Mouse (Mus musculus) limb, embryonic 14.5 days (tissue): ENCODE measurements around the gene Psph. TPM values are rescaled to one million over a fixed set of nuclear protein-coding genes. Genes with fewer than 3 reads are reported as not detected.

Experiments
- ATAC-seq: fragments of 200-750 bp; cut with Nextera tagmentation; 2 replicates; pipeline ENCODE4 v1.8.0; 2017; ENCODE audit warnings: low read depth, moderate number of reproducible peaks, moderate TSS enrichment; ENCODE audit not compliant: low FRiP score
- DNase-seq: peaks from one replicate; pipeline ENCODE4 v3.0.0-alpha.2; 2015; ENCODE audit warnings: low spot score
- H3K27ac ChIP-seq: fragments of 300-500 bp; sonication (generic); replicated peaks from 2 replicates; pipeline ENCODE4 v1.5.1; 2014; ENCODE audit warnings: low read depth, mild to moderate bottlenecking, low read length, moderate library complexity, mixed read lengths
- H3K27me3 ChIP-seq: fragments of 300-500 bp; sonication (generic); 2 replicates; pipeline ENCODE4 v1.6.1; 2014; ENCODE audit warnings: low read length, mixed read lengths; ENCODE audit not compliant: control insufficient read depth, insufficient read depth
- H3K36me3 ChIP-seq: fragments of 300-500 bp; sonication (generic); 2 replicates; pipeline ENCODE4 v1.6.1; 2014; ENCODE audit warnings: mild to moderate bottlenecking, low read length, moderate library complexity, mixed read lengths; ENCODE audit not compliant: control insufficient read depth, insufficient read depth
- H3K4me1 ChIP-seq: fragments of 300-500 bp; sonication (generic); 2 replicates; pipeline ENCODE4 v1.6.1; 2014; ENCODE audit warnings: antibody characterized with exemption, low read length, mixed read lengths; ENCODE audit not compliant: control insufficient read depth, insufficient read depth
- H3K4me2 ChIP-seq: fragments of 300-500 bp; sonication (generic); replicated peaks from 2 replicates; pipeline ENCODE4 v1.6.1; 2014; ENCODE audit warnings: low read depth, mild to moderate bottlenecking, low read length, moderate library complexity; ENCODE audit not compliant: severe bottlenecking
- H3K4me3 ChIP-seq: fragments of 300-500 bp; sonication (generic); replicated peaks from 2 replicates; pipeline ENCODE4 v1.5.1; 2014; ENCODE audit warnings: low read length
- H3K9ac ChIP-seq: fragments of 300-500 bp; sonication (generic); 2 replicates; pipeline ENCODE4 v1.6.1; 2014; ENCODE audit warnings: mild to moderate bottlenecking, low read depth, low read length, moderate library complexity; ENCODE audit not compliant: severe bottlenecking
- H3K9me3 ChIP-seq: fragments of 300-500 bp; sonication (generic); 2 replicates; pipeline ENCODE4 v1.6.1; 2016; ENCODE audit warnings: low read length; ENCODE audit not compliant: control insufficient read depth
- POLR2A ChIP-seq: fragments of 200-500 bp; IDR thresholded peaks from 2 replicates; pipeline ENCODE4 v1.8.0; 2012; ENCODE audit warnings: inconsistent platforms, mild to moderate bottlenecking, moderate library complexity, borderline replicate concordance; ENCODE audit not compliant: insufficient read depth, insufficient read length; ENCODE audit errors: extremely low read depth
- WGBS: fragments of 180-500 bp; shearing (Covaris S2); extraction: QIAGEN DNeasy Blood & Tissue Kit; methylation state at CpG from one replicate; pipeline ENCODE4 v1.1.7; 2014; 5-methylcytosine and 5-hydroxymethylcytosine counted together
- polyA plus RNA-seq, 2 experiments: library from polyadenylated mRNA; depleted of rRNA in 1 of 2; stranded (reverse) in 1 of 2; unstranded in 1 of 2; fragments of >200 nt; fragmentation: Nextera tagmentation in 1 of 2; extraction: Ambion mirVana in 1 of 2; gene quantifications; 2 replicates each; pipeline versions ENCODE4 v1.2.1 to v1.2.3; 2012 to 2014

Gene Psph
- polyA plus RNA-seq, 2 experiments = 15.9 to 34.1 TPM

GRCm38 (mm10) chr5:129785235-129785870 is 1.9 kb downstream of the Psph start:
- Histone ChIP-seq H3K27me3 (no peaks in the 10 kb centered on the region), H3K9ac (no peak overlapping the region), H3K27ac (no peak overlapping the region), H3K4me2 (no peak overlapping the region; the same call in 1 of the 2 replicates), H3K36me3 (peaks cover 20% of the 10 kb centered on the region), H3K9me3 (no peaks in the 10 kb centered on the region), H3K4me1 (peaks cover 12% of the 10 kb centered on the region; the same call in 1 of the 2 replicates), H3K4me3 (0 out of 2 replicates have a peak overlapping the region, but pooled peaks have one; percentile 90)
- no peak for TF ChIP-seq POLR2A
- whole genome bisulfite sequencing = 80% methylated on average over 5 of the region's 5 CpGs
- DNase-seq (no peak), ATAC-seq (no peak)

- DNase-seq = no peak
- WGBS = 51% methylated on average over 3 of the region's 3 CpGs
Observed at GRCm38 (mm10) chr5:129782211-129782610, 5.0 kb downstream of the Psph start.

GRCm38 (mm10) chr5:129780131-129780530 is 7.1 kb downstream of the Psph start:
- Histone ChIP-seq H3K4me3 (no peak overlapping the region), H3K4me2 (no peak overlapping the region), H3K27ac (no peak overlapping the region), H3K9me3 (no peaks in the 10 kb centered on the region), H3K27me3 (no peaks in the 10 kb centered on the region), H3K9ac (no peak overlapping the region), H3K36me3 (no peaks in the 10 kb centered on the region), H3K4me1 (peaks cover 5% of the 10 kb centered on the region; the same call in 1 of the 2 replicates)
- ATAC-seq (no peak), DNase-seq (no peak)
- TF ChIP-seq POLR2A = no peak
- WGBS = 88% methylated on average over 3 of the region's 3 CpGs

More at GRCm38 (mm10) chr5:129782211-129782610, 5.0 kb downstream of the Psph start:
- no peak for TF ChIP-seq POLR2A
- H3K4me1 ChIP-seq = peaks cover 9% of the 10 kb centered on the region; the same call in 1 of the 2 replicates
- H3K9ac ChIP-seq = no peak overlapping the region
- H3K27ac ChIP-seq = no peak overlapping the region
- no peaks in the 10 kb centered on the region for H3K9me3 ChIP-seq
- no peaks in the 10 kb centered on the region for H3K36me3 ChIP-seq
- ATAC-seq = no peak
- H3K4me3 ChIP-seq = no peak overlapping the region
- H3K27me3 ChIP-seq = no peaks in the 10 kb centered on the region
- H3K4me2 ChIP-seq = no peak overlapping the region

- peak overlapping the region; percentile 48 for H3K27ac ChIP-seq
- peak; percentile 93 for ATAC-seq
- peak overlapping the region; percentile 54 for H3K4me3 ChIP-seq
- no peaks in the 10 kb centered on the region for H3K27me3 ChIP-seq
- peak; percentile 93 for DNase-seq
- WGBS = 1% methylated on average over 31 of the region's 32 CpGs
- H3K36me3 ChIP-seq = no peaks in the 10 kb centered on the region
- H3K9me3 ChIP-seq = no peaks in the 10 kb centered on the region
- peak overlapping the region; percentile 86 for H3K4me2 ChIP-seq
- peaks cover 5% of the 10 kb centered on the region; the same call in 1 of the 2 replicates for H3K4me1 ChIP-seq
- TF ChIP-seq POLR2A = peak; percentile 40; the same call in 1 of the 2 replicates
- H3K9ac ChIP-seq = peak overlapping the region; percentile 67
Observed at GRCm38 (mm10) chr5:129778996-129779716, 8.1 kb downstream of the Psph start.

- no peak for ATAC-seq
- no peaks in the 10 kb centered on the region for H3K27me3 ChIP-seq
- DNase-seq = no peak
- 0 out of 2 replicates have a peak overlapping the region, but pooled peaks have one; percentile 48 for H3K27ac ChIP-seq
- 37% methylated on average over 11 of the region's 11 CpGs for WGBS
- H3K9me3 ChIP-seq = no peaks in the 10 kb centered on the region
- H3K4me1 ChIP-seq = peaks cover 5% of the 10 kb centered on the region; the same call in 1 of the 2 replicates
- H3K4me2 ChIP-seq = peak overlapping the region; percentile 86
- peak overlapping the region; percentile 54 for H3K4me3 ChIP-seq
- H3K36me3 ChIP-seq = no peaks in the 10 kb centered on the region
- peak overlapping the region; percentile 67 for H3K9ac ChIP-seq
- TF ChIP-seq POLR2A = no peak
Observed at GRCm38 (mm10) chr5:129778348-129778995, 8.8 kb downstream of the Psph start.
